Mouse (Mus musculus) gastrocnemius, adult 18-20 months (tissue): ENCODE measurements around the gene Tdp2. TPM values are rescaled to one million over a fixed set of nuclear protein-coding genes. Genes with fewer than 3 reads are reported as not detected.

ENCODE experiments used
- DNase-seq: peaks from one replicate; pipeline ENCODE4 v3.0.0; 2021; ENCODE audit warnings: low spot score
- long read RNA-seq, 2 experiments: library from polyadenylated mRNA; stranded (forward); transcript quantifications; one replicate each; pipeline ENCODE4 v2.0.0; 2021
- total RNA-seq, 2 experiments: library from RNA; stranded (reverse); gene quantifications; 2 replicates each; pipeline ENCODE4 v1.2.3; 2021

The Tdp2 gene
- 1 to 10 TPM; 7.7 to 8.2 TPM for total RNA-seq
- long read RNA-seq, experiment 1, transcript Tdp2-201 (7 exons, 1,957 nt) = major isoform, 24 of 27 reads
- long read RNA-seq, experiment 1, partial matches to known transcripts = 1 of 27 reads
- long read RNA-seq, experiment 1, other reads (novel, unspliced or antisense) = 1 of 27 reads
- long read RNA-seq, experiment 2, transcript Tdp2-201 (7 exons, 1,957 nt) = major isoform, 22 of 23 reads
- long read RNA-seq, experiment 2, partial matches to known transcripts = 0 of 23 reads
- long read RNA-seq, experiment 2, other reads (novel, unspliced or antisense) = 1 of 23 reads

DNA sequence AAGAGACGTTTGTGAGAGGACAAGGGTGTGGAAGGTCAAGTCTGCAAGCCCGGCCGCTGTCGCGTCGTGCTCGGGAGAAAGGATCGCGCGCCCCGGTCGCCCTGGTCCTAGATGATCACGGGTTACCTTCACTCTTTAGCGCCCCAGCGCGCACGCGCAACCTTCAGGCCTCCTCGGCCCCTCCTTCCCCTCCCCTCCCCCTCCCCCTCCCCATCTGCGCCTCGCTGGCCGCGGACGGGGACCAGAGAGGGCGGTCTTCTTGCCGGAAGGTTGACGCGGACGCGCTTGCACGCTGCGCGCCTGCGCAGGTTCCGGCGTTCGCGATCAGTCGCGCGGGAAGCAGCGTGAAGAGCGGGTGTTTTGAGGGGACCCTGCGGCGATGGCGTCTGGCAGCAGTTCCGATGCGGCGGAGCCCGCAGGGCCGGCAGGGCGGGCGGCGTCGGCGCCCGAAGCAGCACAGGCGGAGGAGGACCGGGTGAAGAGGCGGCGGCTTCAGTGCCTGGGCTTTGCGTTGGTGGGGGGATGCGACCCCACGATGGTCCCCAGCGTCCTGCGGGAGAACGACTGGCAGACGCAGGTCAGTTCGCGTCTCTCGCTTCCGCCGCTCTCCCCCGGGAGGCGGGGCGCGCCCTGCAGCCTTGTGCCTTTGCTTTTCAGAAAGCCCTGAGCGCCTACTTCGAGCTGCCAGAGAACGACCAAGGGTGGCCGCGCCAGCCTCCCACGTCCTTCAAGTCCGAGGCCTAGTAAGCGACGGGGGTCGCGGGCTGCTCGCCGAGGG lies at the start of gene Tdp2, which contains the start of gene Acot13:
Tdp2 (plus strand) TSS at position 327 of the 778 bp plus-strand sequence.
Acot13 (minus strand) TSS at position 188 of the 778 bp plus-strand sequence.
- DNase-seq = peak; percentile 92

DNA sequence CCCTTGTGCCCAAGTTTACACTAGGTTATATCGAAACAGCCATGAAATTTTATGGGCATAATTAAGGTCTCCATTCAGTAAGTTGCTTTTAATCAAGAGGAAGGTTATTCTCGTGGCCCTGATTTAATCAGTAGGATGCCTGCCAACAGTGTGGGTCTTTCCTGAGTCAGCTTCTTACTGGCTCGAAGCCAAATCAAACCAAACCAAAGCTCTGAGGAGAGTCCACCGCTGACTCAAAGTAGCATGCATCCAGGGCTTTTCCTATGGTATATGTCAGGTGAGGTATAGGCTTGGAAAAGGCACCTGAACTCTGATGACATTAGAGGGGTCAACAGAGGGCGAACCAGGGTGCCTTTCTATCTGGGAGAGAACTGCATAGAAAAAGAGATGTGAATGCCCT lies 49.6 kb upstream of the Tdp2 start:
- DNase-seq = no peak

DNA sequence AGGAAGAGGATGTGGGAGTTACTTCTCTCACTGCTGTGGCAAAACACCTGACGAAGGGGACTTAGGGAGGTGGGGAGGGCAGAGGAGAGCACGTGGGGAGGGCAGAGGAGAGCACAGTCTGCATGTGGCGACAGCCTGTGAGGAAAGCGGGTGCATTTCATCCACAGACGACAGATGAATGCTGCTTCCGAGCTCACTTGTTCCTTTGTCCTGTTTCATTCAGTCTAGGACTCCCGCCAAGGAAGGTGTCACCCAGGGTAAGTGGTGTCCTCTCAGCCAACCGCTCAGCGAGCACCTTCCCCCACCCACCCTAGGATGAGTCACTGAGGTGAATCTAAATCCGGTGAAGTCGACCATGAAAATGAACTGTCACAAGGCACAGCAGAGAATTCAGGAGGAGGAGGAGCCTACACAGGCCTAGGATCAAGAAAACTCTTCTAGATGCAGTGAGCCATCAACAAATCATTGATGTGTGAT lies 45.4 kb upstream of the Tdp2 start:
- no peak for DNase-seq

DNA sequence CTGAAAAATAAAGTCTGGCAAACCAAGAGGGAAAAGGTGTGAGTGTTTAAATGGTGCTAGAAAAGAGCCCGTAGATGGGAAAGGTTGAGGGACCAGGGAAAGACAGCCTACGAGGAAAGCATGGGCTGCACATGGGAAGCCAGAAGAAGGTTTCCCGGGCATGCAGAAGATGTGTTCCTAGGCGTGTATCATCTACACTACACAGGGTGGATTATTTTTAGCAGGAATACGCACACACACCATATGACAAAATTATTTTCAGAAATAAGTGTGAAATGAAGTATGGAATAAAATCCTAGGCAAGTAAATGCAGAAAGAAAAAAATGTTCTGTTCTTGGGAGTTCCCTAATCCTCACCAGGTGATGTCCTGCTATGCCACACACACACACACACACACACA lies 44.0 kb upstream of the Tdp2 start:
- DNase-seq = no peak

DNA sequence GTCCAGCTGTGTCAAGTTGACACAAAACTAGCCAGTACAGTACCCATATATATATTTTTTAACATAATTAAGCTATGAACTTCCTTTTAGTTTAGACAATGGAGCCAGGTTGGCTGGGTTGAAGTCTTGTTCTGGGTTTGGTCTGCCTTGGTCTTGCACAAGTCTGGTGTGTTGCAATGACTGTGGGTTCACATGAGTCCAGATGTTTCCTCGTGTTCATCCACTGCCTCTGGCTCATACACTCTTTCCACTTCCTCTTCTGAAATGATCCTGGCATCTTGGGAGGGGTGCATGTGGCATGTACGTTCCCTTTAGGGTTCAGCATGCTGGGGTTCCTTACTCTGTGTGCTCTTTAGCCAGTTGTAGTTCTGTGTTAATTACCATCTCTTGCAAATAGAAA lies 40.1 kb upstream of the Tdp2 start:
- DNase-seq = peak; percentile 40

DNA sequence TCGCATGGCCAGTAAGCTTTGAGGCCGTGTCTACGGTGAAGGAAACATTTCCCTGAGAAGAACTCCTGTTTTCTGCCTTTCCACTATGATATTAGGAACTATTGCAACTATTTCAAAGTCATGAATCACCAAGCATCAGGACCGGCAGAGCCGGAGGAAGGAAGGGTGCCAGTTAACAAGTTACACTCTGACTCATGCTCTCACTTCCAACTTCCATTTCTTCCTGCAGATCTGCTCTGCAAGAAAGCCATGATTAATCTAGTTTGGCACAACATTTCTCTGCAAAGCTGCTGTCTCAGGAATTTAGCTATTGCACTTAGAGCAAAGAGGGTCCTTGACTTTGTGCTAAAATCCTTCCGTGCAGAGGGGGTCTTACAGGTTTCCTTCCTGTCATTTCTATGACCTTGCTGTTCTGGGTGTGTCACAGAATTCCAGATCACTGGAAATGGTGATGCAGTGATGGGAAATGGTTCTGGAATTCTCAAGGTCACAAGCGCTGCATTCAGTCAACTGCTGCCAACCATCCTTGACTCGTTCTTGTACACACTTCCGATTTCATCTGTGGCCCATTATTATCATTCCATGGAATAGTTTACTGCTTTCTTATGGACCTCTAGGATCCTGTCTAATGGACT lies 39.0 kb upstream of the Tdp2 start:
- DNase-seq = peak; percentile 18

DNA sequence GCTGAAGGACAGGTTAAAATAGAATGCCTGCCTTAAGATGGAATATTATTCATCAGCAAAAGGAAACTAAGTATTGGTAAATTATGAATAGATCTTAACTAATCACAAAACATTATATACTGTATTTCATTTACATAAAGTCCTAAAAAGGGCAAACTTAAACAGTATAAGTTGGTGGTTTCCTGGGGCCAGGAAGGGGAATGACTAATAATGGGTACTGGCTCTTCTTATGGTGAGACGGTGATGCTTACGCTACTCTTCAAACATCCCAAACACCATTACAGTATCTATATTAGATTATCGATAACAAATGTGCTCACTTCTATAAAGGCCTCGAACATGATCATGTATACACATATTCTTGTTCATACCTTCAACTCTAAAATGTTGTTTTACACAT lies 32.8 kb upstream of the Tdp2 start:
- DNase-seq = no peak

DNA sequence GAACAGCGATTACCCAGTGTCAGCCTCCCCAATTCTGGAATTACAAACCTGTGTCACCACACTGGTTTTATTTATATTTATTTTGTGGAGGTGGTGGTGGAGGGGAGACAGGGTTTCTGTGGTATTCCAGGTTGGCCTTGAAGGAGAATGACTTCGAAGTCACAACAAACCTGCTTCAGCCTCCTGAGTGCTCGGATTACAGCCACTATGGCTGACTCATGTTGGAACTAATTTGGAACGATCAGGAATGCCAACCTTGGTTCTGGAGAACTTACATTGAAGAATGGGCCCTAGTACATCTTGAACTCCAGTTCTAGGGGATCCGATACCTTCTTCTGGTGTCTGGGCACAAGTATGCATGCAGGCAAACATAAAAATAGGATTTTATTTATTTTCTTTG lies 32.1 kb upstream of the Tdp2 start:
- DNase-seq = peak; percentile 17

DNA sequence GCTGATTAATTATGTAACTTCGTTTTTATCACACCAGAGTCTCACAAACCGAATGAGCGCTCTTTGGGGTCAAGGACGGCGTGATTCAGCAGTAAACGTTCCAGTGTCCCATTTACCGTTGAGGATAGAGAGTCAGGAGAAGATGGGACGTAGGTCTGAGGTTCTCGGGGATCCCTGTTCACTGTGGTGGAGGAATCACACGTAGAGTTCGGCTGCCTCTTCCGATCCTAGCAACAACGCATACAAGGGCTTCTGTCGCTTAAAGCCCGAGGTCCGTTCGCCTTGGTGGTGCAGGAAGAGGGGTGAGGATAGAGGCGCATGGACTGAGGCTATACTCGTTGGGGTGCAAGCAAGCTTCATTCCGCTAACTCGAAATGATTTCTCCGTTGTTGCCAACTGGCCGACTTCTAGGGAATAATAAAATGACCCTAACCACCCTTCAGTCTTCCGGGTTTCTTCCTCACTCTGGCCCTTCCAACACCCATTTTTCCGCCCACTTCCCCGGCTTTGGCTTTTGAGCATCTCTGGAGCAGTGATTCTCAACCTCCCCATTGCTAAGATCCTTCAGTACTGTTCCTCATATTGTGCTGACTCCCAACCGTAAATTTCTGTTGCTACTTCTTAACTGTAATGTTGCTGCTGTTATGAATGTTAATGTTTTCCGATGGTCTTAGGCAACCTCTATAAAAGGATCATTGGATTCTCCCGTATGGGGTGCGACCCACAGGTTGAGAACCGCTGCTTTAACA lies 31.4 kb upstream of the Tdp2 start:
- DNase-seq = peak; percentile 37

DNA sequence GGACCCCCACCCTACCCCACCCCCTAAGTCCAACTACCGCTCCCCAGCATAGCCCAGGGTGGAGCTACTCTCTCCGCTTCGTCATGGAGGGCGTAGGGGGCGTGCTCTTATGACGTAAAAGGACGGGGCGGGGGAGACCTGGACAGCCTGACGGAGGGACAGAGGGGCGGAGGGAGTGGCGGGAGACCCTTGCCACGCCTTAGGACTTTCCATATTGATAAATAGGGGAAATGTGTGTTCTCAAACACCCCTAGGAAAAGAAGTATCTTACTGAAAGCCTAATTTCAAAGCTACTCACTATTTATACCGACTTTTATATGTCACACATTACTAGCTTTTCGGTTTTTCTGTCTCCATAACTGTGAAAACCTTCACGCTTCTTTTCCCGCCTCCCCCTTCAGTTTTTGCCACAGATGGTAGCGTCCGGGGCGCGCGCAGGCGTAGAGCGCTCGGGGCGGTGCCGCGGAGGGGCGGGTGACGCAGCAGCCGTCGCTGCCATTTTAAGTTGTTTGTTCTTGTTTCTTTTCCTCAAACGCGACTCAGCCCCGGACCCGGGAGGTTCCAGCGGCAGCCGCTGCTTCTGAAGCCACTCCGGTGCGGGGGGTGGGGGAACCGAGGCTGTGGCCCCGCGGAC lies 30.7 kb upstream of the Tdp2 start:
- peak; percentile 98 for DNase-seq

DNA sequence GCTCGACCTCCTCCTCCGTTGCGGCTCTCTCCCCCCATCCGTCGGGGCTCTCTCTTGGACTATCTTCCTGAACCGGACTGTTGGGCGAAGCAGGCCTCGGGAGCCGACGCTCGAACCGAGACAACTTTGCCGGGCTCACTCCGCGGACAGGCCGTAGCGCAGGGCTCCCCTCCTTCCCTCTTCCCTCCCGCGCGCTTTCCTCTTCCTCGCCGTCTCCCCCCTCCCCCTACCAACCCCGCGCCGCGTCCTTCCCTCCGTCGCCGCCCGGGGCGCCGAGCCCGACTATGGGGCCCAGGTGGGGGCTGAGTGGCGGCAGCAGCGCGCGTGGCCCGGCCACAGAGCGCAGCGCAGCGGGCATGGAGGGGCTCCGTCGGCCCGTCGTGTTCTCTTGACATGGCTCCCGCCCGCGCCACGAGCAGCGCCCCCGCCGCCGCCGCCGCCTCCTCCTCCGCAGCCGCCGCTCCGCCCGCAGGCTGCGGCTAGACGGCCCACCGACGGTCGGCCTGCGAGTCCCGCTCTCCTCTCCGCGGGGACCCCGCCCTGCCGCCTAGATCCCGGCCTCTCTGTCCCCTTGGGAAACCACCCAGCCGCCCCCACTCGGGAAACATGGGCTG lies 30.1 kb upstream of the Tdp2 start, which contains the start of gene BC005537:
BC005537 (plus strand) TSS at position 350 of the 614 bp plus-strand sequence.
- DNase-seq = no peak

DNA sequence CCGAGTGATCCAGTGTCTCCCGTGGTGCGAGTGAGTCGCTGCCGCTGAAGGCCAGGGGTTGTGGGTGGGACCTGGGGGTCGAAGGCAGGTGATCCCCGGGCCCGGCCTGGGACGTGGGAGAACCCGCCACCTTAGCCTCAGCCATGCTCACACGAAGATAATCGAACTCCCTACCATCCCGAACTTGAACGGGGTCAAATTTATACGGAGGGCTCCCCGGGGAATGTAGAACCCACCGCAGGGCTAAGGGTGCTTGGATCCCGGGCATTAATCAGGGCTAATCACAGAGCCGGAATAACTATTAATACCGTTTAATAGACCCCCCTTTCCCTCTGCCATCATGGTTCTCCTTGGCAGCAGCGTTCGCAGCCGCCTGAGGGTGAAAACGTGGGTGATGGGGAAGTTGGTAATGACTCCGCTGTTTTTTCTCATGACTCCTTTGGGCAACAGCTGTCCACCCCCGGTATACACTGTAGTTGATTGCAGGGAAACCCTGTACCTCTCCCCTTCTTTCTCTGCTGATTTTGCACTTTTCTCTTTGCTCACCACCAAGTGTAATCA lies 29.3 kb upstream of the Tdp2 start:
- peak; percentile 40 for DNase-seq

DNA sequence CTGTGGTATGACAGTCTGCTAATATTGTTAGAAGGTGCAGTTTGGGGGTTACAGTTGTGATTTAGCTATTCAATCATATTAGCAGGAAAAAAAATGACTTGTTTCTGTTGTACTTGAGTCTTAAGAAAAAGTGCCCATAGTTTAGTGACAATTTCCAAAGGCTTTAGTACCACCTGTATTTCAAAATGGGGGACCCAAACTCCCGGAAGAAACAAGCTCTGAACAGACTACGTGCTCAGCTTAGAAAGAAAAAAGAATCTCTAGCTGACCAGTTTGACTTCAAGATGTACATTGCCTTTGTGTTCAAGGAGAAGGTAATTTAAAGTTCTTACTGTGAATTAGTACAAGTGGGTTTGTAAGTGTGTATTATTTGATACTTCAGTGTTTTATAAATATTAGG lies 28.3 kb upstream of the Tdp2 start:
- DNase-seq = no peak

DNA sequence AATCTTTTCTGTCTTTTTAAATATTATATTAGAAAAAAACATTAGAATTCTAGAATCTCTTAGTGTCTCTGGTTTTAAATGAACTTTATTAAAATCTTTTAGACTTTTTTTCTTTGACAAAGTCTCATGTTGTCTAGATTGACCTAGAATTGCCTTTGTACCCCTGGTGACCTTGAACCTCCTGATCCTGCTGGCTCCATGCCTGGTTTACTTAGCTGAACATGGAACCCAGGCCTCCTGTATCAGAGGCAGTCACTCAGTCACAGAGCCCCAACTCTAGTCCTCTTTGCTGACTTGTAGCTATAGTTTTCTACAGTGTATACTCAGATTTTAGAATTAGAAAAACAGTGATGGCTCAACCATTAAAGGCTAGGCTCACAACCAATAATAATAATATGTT lies 25.4 kb upstream of the Tdp2 start:
- DNase-seq = no peak

DNA sequence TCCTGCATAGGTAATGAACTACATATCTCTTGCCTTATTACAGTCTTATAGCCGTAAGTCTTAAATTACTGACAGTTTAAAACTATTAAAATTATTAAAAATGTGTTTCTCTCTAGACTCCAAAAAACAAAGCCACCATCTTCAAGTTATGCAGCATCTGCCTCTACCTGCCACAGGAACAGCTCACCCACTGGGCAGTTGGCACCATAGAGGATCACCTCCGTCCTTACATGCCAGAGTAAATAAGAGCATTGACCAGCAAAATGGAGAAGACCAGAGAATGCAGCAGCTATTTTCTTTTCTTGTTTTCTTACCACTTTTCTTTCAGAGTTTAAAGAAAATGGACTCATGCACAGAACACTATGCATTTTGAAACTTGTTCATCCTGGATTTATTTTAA lies 19.0 kb upstream of the Tdp2 start:
- DNase-seq = no peak

DNA sequence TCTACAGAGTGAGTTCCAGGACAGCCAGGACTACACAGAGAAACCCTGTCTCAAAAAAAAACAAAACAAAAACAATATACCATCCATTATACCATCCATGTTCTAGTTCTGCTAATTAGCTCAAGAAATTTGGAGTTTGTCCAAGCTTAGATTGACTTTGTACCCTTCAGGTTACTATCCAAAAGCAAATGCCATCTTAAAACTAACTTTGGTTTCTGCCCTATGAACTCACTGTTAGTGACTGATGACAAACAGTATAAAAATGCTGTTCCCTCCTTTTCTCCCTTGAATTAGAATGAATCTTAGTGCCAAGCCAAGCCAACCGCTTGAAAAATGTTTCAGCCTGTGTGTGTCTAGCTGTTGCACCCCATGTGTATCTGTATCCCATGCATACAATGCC lies 16.9 kb upstream of the Tdp2 start:
- no peak for DNase-seq

DNA sequence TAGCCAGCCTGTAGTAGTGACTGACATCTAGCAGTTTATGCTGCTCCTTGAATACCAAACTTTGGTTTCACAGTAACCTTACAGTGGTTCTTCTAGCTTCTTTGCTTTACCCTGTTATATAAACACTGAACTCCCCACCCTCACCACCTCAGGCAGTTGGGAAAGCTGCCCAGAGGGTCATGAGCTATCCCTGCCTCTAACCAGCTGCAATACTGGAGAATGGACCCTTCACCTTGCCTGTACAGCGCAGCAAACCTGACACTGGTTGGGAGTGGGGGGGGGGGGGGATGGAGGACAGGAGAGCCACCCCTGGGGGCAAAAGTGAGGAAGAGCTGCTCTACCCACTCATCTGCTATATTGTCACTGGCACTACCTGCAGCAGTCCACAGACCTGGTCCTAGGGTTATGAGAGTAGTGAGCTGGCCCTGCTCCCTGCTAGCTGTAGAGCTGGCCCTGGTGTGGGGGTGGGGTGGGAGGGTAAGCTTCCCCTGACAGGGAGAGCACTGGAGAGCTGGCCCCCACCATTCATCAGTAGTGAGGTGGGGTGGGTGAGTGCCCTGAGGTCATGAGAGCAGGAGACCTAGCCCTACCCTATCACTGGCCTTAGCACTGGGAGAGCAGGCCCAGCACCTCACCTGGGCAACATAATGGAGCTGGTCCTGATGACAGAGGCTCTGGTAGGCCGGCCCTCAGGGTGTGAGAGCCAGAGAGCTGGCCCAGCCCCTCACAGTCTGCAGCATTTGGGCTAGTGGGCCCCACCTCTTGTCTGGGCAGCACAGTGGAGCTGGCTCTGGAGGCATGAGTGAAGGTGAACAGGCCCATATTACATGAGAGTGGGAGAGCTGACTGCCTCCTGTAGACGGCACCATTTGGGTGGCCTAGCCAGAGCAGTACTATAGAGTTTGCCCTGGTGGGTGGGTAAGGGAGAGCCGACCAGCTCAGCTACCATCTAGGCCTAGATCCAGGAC lies 15.1 kb upstream of the Tdp2 start:
- no peak for DNase-seq

DNA sequence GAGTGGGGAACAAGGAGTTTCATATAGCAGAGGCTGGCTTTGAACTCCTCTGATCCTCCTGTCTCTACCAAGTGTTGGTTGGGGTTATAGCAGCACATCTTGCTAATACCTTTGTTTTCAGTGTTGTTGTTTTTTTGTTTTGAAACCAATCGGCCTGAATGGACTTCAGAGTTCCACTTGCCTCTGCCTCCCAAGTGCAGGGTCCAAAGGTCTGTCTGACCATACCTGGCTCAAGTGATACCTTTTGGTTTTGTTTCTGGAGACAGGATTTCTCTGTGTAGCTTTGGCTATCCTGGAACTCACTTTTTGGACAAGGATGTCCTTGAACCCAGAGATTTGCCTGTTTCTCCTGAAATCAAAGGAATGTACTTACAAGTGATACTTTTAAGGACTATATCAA lies 11.5 kb upstream of the Tdp2 start:
- no peak for DNase-seq
